Mouse (Mus musculus) retina, postnatal 7 days (tissue): ENCODE measurements around the gene H2-M10.2.
"Not testable (repeated sequence)": the region's sequence is repeated elsewhere in the genome, so short reads cannot be mapped to it uniquely, and the experiment has no call there.

Experiments
- DNase-seq: peaks from one replicate; pipeline ENCODE4 v3.0.0-alpha.2; 2012; ENCODE audit warnings: low read depth, low spot score

Gene H2-M10.2

GRCm38 (mm10) chr17:36252250-36252876 is 33.9 kb downstream of the H2-M10.2 start:
- DNase-seq, result no peak

- no peak for DNase-seq
Measured at GRCm38 (mm10) chr17:36248886-36249285, 37.4 kb downstream of the H2-M10.2 start.

GRCm38 (mm10) chr17:36245741-36246140 is 40.5 kb downstream of the H2-M10.2 start:
- DNase-seq, result no peak

- no peak for DNase-seq
Measured at GRCm38 (mm10) chr17:36244031-36244430, 42.3 kb downstream of the H2-M10.2 start.

- DNase-seq, result no peak
Measured at GRCm38 (mm10) chr17:36240637-36241213, 45.6 kb downstream of the H2-M10.2 start.

- no peak for DNase-seq
Measured at GRCm38 (mm10) chr17:36237321-36237921, 48.9 kb downstream of the H2-M10.2 start.

- DNase-seq, result not testable (repeated sequence)
Measured at GRCm38 (mm10) chr17:36235300-36235699, 51.0 kb downstream of the H2-M10.2 start.
